Mouse (Mus musculus): ENCODE results near the gene Slc35f6. TPM values are rescaled to one million over a fixed set of nuclear protein-coding genes. Genes with fewer than 3 reads are reported as not detected.
A peak's percentile ranks its signal among the peaks of the same experiment; 100 is the strongest.

Gene Slc35f6
- polyA plus RNA-seq, 1 experiment from 2014 or later, result 28.7 TPM

GRCm38 (mm10) chr5:30636994-30637393, 10.7 kb upstream of the Slc35f6 start:
- no peak for ATAC-seq (ENCODE audit: insufficient read depth, low FRiP score, low TSS enrichment)
- Histone ChIP-seq H3K9ac (ENCODE audit: low read length) (no peak overlapping the region), H3K4me1 (ENCODE audit: control insufficient read depth, insufficient read depth, low read length) (no peaks in the 10 kb centered on the region), H3K4me2 (ENCODE audit: low read depth) (no peak overlapping the region), H3K27me3 (ENCODE audit: control insufficient read depth, insufficient read depth, low read length) (no peaks in the 10 kb centered on the region), H3K36me3 (ENCODE audit: control insufficient read depth, insufficient read depth, low read length) (no peaks in the 10 kb centered on the region), H3K9me3 (ENCODE audit: control insufficient read depth, low read length) (no peaks in the 10 kb centered on the region), H3K27ac (ENCODE audit: low read depth, low read length) (no peak overlapping the region), H3K4me3 (ENCODE audit: low read depth, low read length) (no peak overlapping the region)
- DNase-seq (ENCODE audit: low spot score), result no peak
- 56% methylated on average over 7 of the region's 7 CpGs for WGBS

- Histone ChIP-seq H3K9ac (ENCODE audit: low read length) (no peak overlapping the region), H3K9me3 (ENCODE audit: control insufficient read depth, low read length) (no peaks in the 10 kb centered on the region), H3K27ac (ENCODE audit: low read depth, low read length) (no peak overlapping the region), H3K4me1 (ENCODE audit: control insufficient read depth, insufficient read depth, low read length) (no peaks in the 10 kb centered on the region), H3K4me2 (ENCODE audit: low read depth) (no peak overlapping the region), H3K27me3 (ENCODE audit: control insufficient read depth, insufficient read depth, low read length) (no peaks in the 10 kb centered on the region), H3K4me3 (ENCODE audit: low read depth, low read length) (no peak overlapping the region), H3K36me3 (ENCODE audit: control insufficient read depth, insufficient read depth, low read length) (no peaks in the 10 kb centered on the region)
- 5% methylated on average over 6 of the region's 6 CpGs for WGBS
- DNase-seq (ENCODE audit: low spot score) (peak; percentile 77), ATAC-seq (ENCODE audit: insufficient read depth, low FRiP score, low TSS enrichment) (no peak)
Measured at GRCm38 (mm10) chr5:30638041-30638440, 9.7 kb upstream of the Slc35f6 start.

- no peak overlapping the region for H3K9ac ChIP-seq (ENCODE audit: low read length)
- no peak for DNase-seq (ENCODE audit: low spot score)
- no peaks in the 10 kb centered on the region for H3K36me3 ChIP-seq (ENCODE audit: control insufficient read depth, insufficient read depth, low read length)
- ATAC-seq (ENCODE audit: insufficient read depth, low FRiP score, low TSS enrichment), result no peak
- peaks cover 4% of the 10 kb centered on the region for H3K4me1 ChIP-seq (ENCODE audit: control insufficient read depth, insufficient read depth, low read length)
- no peak overlapping the region for H3K27ac ChIP-seq (ENCODE audit: low read depth, low read length)
- no peaks in the 10 kb centered on the region for H3K9me3 ChIP-seq (ENCODE audit: control insufficient read depth, low read length)
- H3K4me3 ChIP-seq (ENCODE audit: low read depth, low read length), result no peak overlapping the region
- H3K4me2 ChIP-seq (ENCODE audit: low read depth), result no peak overlapping the region
- 69% methylated on average over 5 of the region's 5 CpGs for WGBS
- H3K27me3 ChIP-seq (ENCODE audit: control insufficient read depth, insufficient read depth, low read length), result no peaks in the 10 kb centered on the region
Measured at GRCm38 (mm10) chr5:30643477-30644179, 4.1 kb upstream of the Slc35f6 start.

- no peak for ATAC-seq (ENCODE audit: insufficient read depth, low FRiP score, low TSS enrichment)
- Histone ChIP-seq H3K4me2 (ENCODE audit: low read depth) (no peak overlapping the region), H3K4me1 (ENCODE audit: control insufficient read depth, insufficient read depth, low read length) (peaks cover 6% of the 10 kb centered on the region), H3K9me3 (ENCODE audit: control insufficient read depth, low read length) (no peaks in the 10 kb centered on the region), H3K36me3 (ENCODE audit: control insufficient read depth, insufficient read depth, low read length) (no peaks in the 10 kb centered on the region), H3K9ac (ENCODE audit: low read length) (no peak overlapping the region), H3K27me3 (ENCODE audit: control insufficient read depth, insufficient read depth, low read length) (no peaks in the 10 kb centered on the region), H3K27ac (ENCODE audit: low read depth, low read length) (no peak overlapping the region), H3K4me3 (ENCODE audit: low read depth, low read length) (no peak overlapping the region)
- no peak for DNase-seq (ENCODE audit: low spot score)
- WGBS, result 72% methylated on average over 2 of the region's 2 CpGs
Measured at GRCm38 (mm10) chr5:30646036-30646435, 1.7 kb upstream of the Slc35f6 start.

- H3K9ac ChIP-seq (ENCODE audit: low read length), result peak overlapping the region; percentile 56
- no peak overlapping the region for H3K27ac ChIP-seq (ENCODE audit: low read depth, low read length)
- H3K4me2 ChIP-seq (ENCODE audit: low read depth), result peak overlapping the region; percentile 87
- no peaks in the 10 kb centered on the region for H3K36me3 ChIP-seq (ENCODE audit: control insufficient read depth, insufficient read depth, low read length)
- ATAC-seq (ENCODE audit: insufficient read depth, low FRiP score, low TSS enrichment), result no peak
- DNase-seq (ENCODE audit: low spot score), result no peak
- peak overlapping the region; percentile 71 for H3K4me3 ChIP-seq (ENCODE audit: low read depth, low read length)
- H3K9me3 ChIP-seq (ENCODE audit: control insufficient read depth, low read length), result no peaks in the 10 kb centered on the region
- peaks cover 6% of the 10 kb centered on the region for H3K4me1 ChIP-seq (ENCODE audit: control insufficient read depth, insufficient read depth, low read length)
- 24% methylated on average over 9 of the region's 9 CpGs for WGBS
- no peaks in the 10 kb centered on the region for H3K27me3 ChIP-seq (ENCODE audit: control insufficient read depth, insufficient read depth, low read length)
Measured at GRCm38 (mm10) chr5:30647396-30647795, 337 bp upstream of the Slc35f6 start.

GRCm38 (mm10) chr5:30649558-30649957, 1.8 kb downstream of the Slc35f6 start:
- ATAC-seq (ENCODE audit: insufficient read depth, low FRiP score, low TSS enrichment), result no peak
- H3K27ac ChIP-seq (ENCODE audit: low read depth, low read length), result no peak overlapping the region
- H3K4me2 ChIP-seq (ENCODE audit: low read depth), result no peak overlapping the region
- DNase-seq (ENCODE audit: low spot score), result no peak
- 75% methylated on average over 4 of the region's 4 CpGs for WGBS
- no peak overlapping the region for H3K4me3 ChIP-seq (ENCODE audit: low read depth, low read length)
- H3K36me3 ChIP-seq (ENCODE audit: control insufficient read depth, insufficient read depth, low read length), result no peaks in the 10 kb centered on the region
- H3K9ac ChIP-seq (ENCODE audit: low read length), result no peak overlapping the region
- H3K27me3 ChIP-seq (ENCODE audit: control insufficient read depth, insufficient read depth, low read length), result no peaks in the 10 kb centered on the region
- peaks cover 6% of the 10 kb centered on the region for H3K4me1 ChIP-seq (ENCODE audit: control insufficient read depth, insufficient read depth, low read length)
- no peaks in the 10 kb centered on the region for H3K9me3 ChIP-seq (ENCODE audit: control insufficient read depth, low read length)

GRCm38 (mm10) chr5:30650756-30651155, 3.0 kb downstream of the Slc35f6 start:
- WGBS, result 81% methylated on average over 3 of the region's 3 CpGs
- H3K4me3 ChIP-seq (ENCODE audit: low read depth, low read length), result no peak overlapping the region
- no peak for ATAC-seq (ENCODE audit: insufficient read depth, low FRiP score, low TSS enrichment)

GRCm38 (mm10) chr5:30651554-30651953, 3.8 kb downstream of the Slc35f6 start:
- H3K4me1 ChIP-seq (ENCODE audit: control insufficient read depth, insufficient read depth, low read length), result peaks cover 6% of the 10 kb centered on the region
- no peak overlapping the region for H3K4me3 ChIP-seq (ENCODE audit: low read depth, low read length)
- ATAC-seq (ENCODE audit: insufficient read depth, low FRiP score, low TSS enrichment) (no peak), DNase-seq (ENCODE audit: low spot score) (no peak)
- H3K9ac ChIP-seq (ENCODE audit: low read length), result no peak overlapping the region
- H3K9me3 ChIP-seq (ENCODE audit: control insufficient read depth, low read length), result no peaks in the 10 kb centered on the region
- 86% methylated on average over 3 of the region's 3 CpGs for WGBS
- H3K27ac ChIP-seq (ENCODE audit: low read depth, low read length), result no peak overlapping the region
- no peaks in the 10 kb centered on the region for H3K27me3 ChIP-seq (ENCODE audit: control insufficient read depth, insufficient read depth, low read length)
- peaks cover under 1% of the 10 kb centered on the region for H3K36me3 ChIP-seq (ENCODE audit: control insufficient read depth, insufficient read depth, low read length)
- no peak overlapping the region for H3K4me2 ChIP-seq (ENCODE audit: low read depth)

More at GRCm38 (mm10) chr5:30650756-30651155, 3.0 kb downstream of the Slc35f6 start:
- Histone ChIP-seq H3K4me2 (ENCODE audit: low read depth) (no peak overlapping the region), H3K27me3 (ENCODE audit: control insufficient read depth, insufficient read depth, low read length) (no peaks in the 10 kb centered on the region), H3K27ac (ENCODE audit: low read depth, low read length) (no peak overlapping the region), H3K9ac (ENCODE audit: low read length) (no peak overlapping the region), H3K9me3 (ENCODE audit: control insufficient read depth, low read length) (no peaks in the 10 kb centered on the region), H3K36me3 (ENCODE audit: control insufficient read depth, insufficient read depth, low read length) (no peaks in the 10 kb centered on the region), H3K4me1 (ENCODE audit: control insufficient read depth, insufficient read depth, low read length) (peaks cover 6% of the 10 kb centered on the region)
- DNase-seq (ENCODE audit: low spot score), result no peak

- Histone ChIP-seq H3K36me3 (ENCODE audit: control insufficient read depth, insufficient read depth, low read length) (peaks cover 4% of the 10 kb centered on the region), H3K9ac (ENCODE audit: low read length) (no peak overlapping the region)
- WGBS, result 89% methylated on average over 6 of the region's 6 CpGs
Measured at GRCm38 (mm10) chr5:30653246-30653645, 5.5 kb downstream of the Slc35f6 start.

More at GRCm38 (mm10) chr5:30653246-30653645, 5.5 kb downstream of the Slc35f6 start:
- H3K4me3 ChIP-seq (ENCODE audit: low read depth, low read length), result no peak overlapping the region
- no peak overlapping the region for H3K4me2 ChIP-seq (ENCODE audit: low read depth)
- ATAC-seq (ENCODE audit: insufficient read depth, low FRiP score, low TSS enrichment) (no peak), DNase-seq (ENCODE audit: low spot score) (no peak)
- no peaks in the 10 kb centered on the region for H3K27me3 ChIP-seq (ENCODE audit: control insufficient read depth, insufficient read depth, low read length)
- peaks cover 5% of the 10 kb centered on the region for H3K4me1 ChIP-seq (ENCODE audit: control insufficient read depth, insufficient read depth, low read length)
- H3K27ac ChIP-seq (ENCODE audit: low read depth, low read length), result no peak overlapping the region
- H3K9me3 ChIP-seq (ENCODE audit: control insufficient read depth, low read length), result no peaks in the 10 kb centered on the region

All from neural tube, embryonic 11.5 days (tissue).